Mouse (Mus musculus) CH12.LX (cell line): Measurements from ENCODE around the gene Nrros. TPM values are rescaled to one million over a fixed set of nuclear protein-coding genes. Genes with fewer than 3 reads are reported as not detected.
A peak's percentile ranks its signal among the peaks of the same experiment; 100 is the strongest.

Source experiments
- DNase-seq: peaks from one replicate; pipeline ENCODE4 v3.0.0-alpha.2; 2013; ENCODE audit errors: extremely low read depth
- H3K27ac ChIP-seq: 2 replicates; pipeline ENCODE4 v1.5.1; 2012; ENCODE audit warnings: low read depth, mild to moderate bottlenecking, control low read depth, moderate library complexity; ENCODE audit not compliant: insufficient read depth
- H3K27me3 ChIP-seq: replicated peaks from 2 replicates; pipeline ENCODE3; 2012; ENCODE audit warnings: inconsistent platforms
- H3K36me3 ChIP-seq, 2 experiments: replicated peaks in 1 of 2; 2 replicates each; pipeline versions ENCODE3 to v1.6.1; 2012; ENCODE audit warnings: inconsistent platforms in 1 of 2, low read length in 1 of 2, mild to moderate bottlenecking in 1 of 2, mixed read lengths in 1 of 2, moderate library complexity in 1 of 2; ENCODE audit not compliant: control insufficient read depth in 1 of 2, insufficient read depth in 1 of 2
- H3K4me1 ChIP-seq, 2 experiments: 2 replicates each; pipeline ENCODE4 v1.6.1; 2012; ENCODE audit warnings: inconsistent platforms in 1 of 2, moderate library complexity in 1 of 2; ENCODE audit not compliant: insufficient read depth in 2 of 2, control insufficient read depth in 1 of 2
- H3K4me2 ChIP-seq: 2 replicates; pipeline ENCODE4 v1.6.1; 2012; ENCODE audit warnings: low read depth, mild to moderate bottlenecking, control low read depth; ENCODE audit not compliant: poor library complexity, insufficient read depth, severe bottlenecking
- H3K4me3 ChIP-seq, 3 experiments: fragments of 150-350 bp in 1 of 3; sonication (generic) in 1 of 3; replicated peaks in 1 of 3; 2 replicates each; pipeline versions ENCODE3 to v1.5.1; 2011 to 2012; ENCODE audit warnings: low read depth in 2 of 3, low read length in 2 of 3, mild to moderate bottlenecking in 2 of 3, moderate library complexity in 2 of 3, control low read depth in 1 of 3, improper control_type of control experiment in 1 of 3, inconsistent platforms in 1 of 3, mixed read lengths in 1 of 3; ENCODE audit not compliant: poor library complexity in 1 of 3
- H3K79me2 ChIP-seq: replicated peaks from 2 replicates; pipeline ENCODE4 v1.6.1; 2012; ENCODE audit warnings: mild to moderate bottlenecking, moderate library complexity; ENCODE audit not compliant: control insufficient read depth, poor library complexity, insufficient read depth, severe bottlenecking; ENCODE audit errors: extremely low read depth
- H3K9ac ChIP-seq: 2 replicates; pipeline ENCODE4 v1.6.1; 2012; ENCODE audit warnings: low read depth, mild to moderate bottlenecking, control low read depth, moderate library complexity; ENCODE audit not compliant: insufficient read depth
- H3K9me3 ChIP-seq: replicated peaks from 2 replicates; pipeline ENCODE3; 2012; ENCODE audit warnings: low read length, inconsistent platforms, mixed read lengths
- BHLHE40 ChIP-seq: IDR thresholded peaks from 2 replicates; pipeline ENCODE4 v1.6.1; 2011; ENCODE audit warnings: mild to moderate bottlenecking, low read depth, low read length, improper control_type of control experiment
- CTCF ChIP-seq, 2 experiments: IDR thresholded peaks in 1 of 2; conservative IDR thresholded peaks in 1 of 2; 2 replicates each; pipeline ENCODE4 v1.5.1; 2011 to 2012; ENCODE audit warnings: low read depth in 2 of 2, low read length in 2 of 2, improper control_type of control experiment in 1 of 2, inconsistent platforms in 1 of 2, mild to moderate bottlenecking in 1 of 2, moderate library complexity in 1 of 2
- HCFC1 ChIP-seq: IDR thresholded peaks from 2 replicates; pipeline ENCODE4 v1.6.1; 2012; ENCODE audit warnings: low read depth, mild to moderate bottlenecking, inconsistent platforms, low read length, improper control_type of control experiment
- JUN ChIP-seq: IDR thresholded peaks from 2 replicates; pipeline ENCODE4 v1.6.1; 2011; ENCODE audit warnings: low read depth, mild to moderate bottlenecking, low read length, improper control_type of control experiment, moderate library complexity; ENCODE audit not compliant: insufficient read depth
- JUND ChIP-seq: conservative IDR thresholded peaks from 2 replicates; pipeline ENCODE4 v1.6.1; 2011; ENCODE audit warnings: low read depth, low read length, improper control_type of control experiment
- MAFK ChIP-seq: IDR thresholded peaks from 2 replicates; pipeline ENCODE4 v1.6.1; 2011; ENCODE audit warnings: low read length, improper control_type of control experiment; ENCODE audit not compliant: insufficient replicate concordance
- MEF2A ChIP-seq: IDR thresholded peaks from 2 replicates; pipeline ENCODE4 v1.6.1; 2014; ENCODE audit warnings: low read depth, mild to moderate bottlenecking, inconsistent platforms, low read length, improper control_type of control experiment, borderline replicate concordance
- MYC ChIP-seq: IDR thresholded peaks from 2 replicates; pipeline ENCODE4 v1.6.1; 2011; ENCODE audit warnings: low read depth, mild to moderate bottlenecking, improper control_type of control experiment, low read length
- NELFE ChIP-seq: IDR thresholded peaks from 2 replicates; pipeline ENCODE4 v1.6.1; 2011; ENCODE audit warnings: low read depth, low read length, improper control_type of control experiment
- NRF1 ChIP-seq: IDR thresholded peaks from 2 replicates; pipeline ENCODE4 v1.6.1; 2014; ENCODE audit warnings: low read depth, mild to moderate bottlenecking, inconsistent platforms, low read length, improper control_type of control experiment, moderate library complexity
- PAX5 ChIP-seq: IDR thresholded peaks from 2 replicates; pipeline ENCODE4 v1.6.1; 2012; ENCODE audit warnings: low read length, inconsistent platforms, mixed read lengths
- RAD21 ChIP-seq: IDR thresholded peaks from 2 replicates; pipeline ENCODE4 v1.6.1; 2011; ENCODE audit warnings: low read depth, mild to moderate bottlenecking, low read length, improper control_type of control experiment, moderate library complexity
- RCOR1 ChIP-seq: conservative IDR thresholded peaks from 2 replicates; pipeline ENCODE4 v1.6.1; 2012; ENCODE audit warnings: low read depth, mild to moderate bottlenecking, inconsistent platforms, low read length, improper control_type of control experiment
- SMC3 ChIP-seq: IDR thresholded peaks from 2 replicates; pipeline ENCODE4 v1.6.1; 2011; ENCODE audit warnings: low read depth, low read length, improper control_type of control experiment
- TBP ChIP-seq: conservative IDR thresholded peaks from 2 replicates; pipeline ENCODE4 v1.6.1; 2011; ENCODE audit warnings: low read depth, low read length, improper control_type of control experiment
- TCF12 ChIP-seq: IDR thresholded peaks from 2 replicates; pipeline ENCODE4 v1.6.1; 2014; ENCODE audit warnings: low read depth, mild to moderate bottlenecking, inconsistent platforms, low read length, improper control_type of control experiment
- USF2 ChIP-seq: conservative IDR thresholded peaks from 2 replicates; pipeline ENCODE4 v1.6.1; 2011; ENCODE audit warnings: low read depth, low read length, improper control_type of control experiment
- ZNF384 ChIP-seq: IDR thresholded peaks from 2 replicates; pipeline ENCODE4 v1.6.1; 2012; ENCODE audit warnings: low read depth, low read length, improper control_type of control experiment, inconsistent platforms
- dilution Hi-C: fragments of 300-500 bp; cut with MboI; formaldehyde crosslinking; loops from 2 replicates; pipeline ENCODE4 v1.14.3; 2020; ENCODE audit warnings: low sequenced_read_pairs; ENCODE audit not compliant: extremely low pct_unique_long_range_greater_than_20kb, extremely low pct_ligation_motif_present
- in situ Hi-C: fragments of 300-500 bp; cut with MboI; formaldehyde crosslinking; loops from 3 replicates; pipeline ENCODE4 v1.14.3; 2019; ENCODE audit warnings: low sequenced_read_pairs, low pct_ligation_motif_present, low pct_unique_long_range_greater_than_20kb, mixed read lengths
- polyA plus RNA-seq: library from polyadenylated mRNA; unstranded; fragments of >175 nt; gene quantifications from 2 replicates; pipeline ENCODE4 v1.2.1, GENCODE M21; 2012; ENCODE audit warnings: low read depth; ENCODE audit not compliant: insufficient read length
- total RNA-seq, 2 experiments: library from RNA; depleted of rRNA; stranded (reverse); fragments of 300-350 nt in 1 of 2; fragments of >200 nt in 1 of 2; gene quantifications; 2 replicates each; pipeline ENCODE4 v1.2.3; 2012 to 2014

The Nrros gene
- total and polyA plus RNA-seq, 3 experiments = 49.6 to 71.0 (median 64.3) TPM

- TF ChIP-seq USF2 (no peak), TCF12 (peak; percentile 71), MEF2A (peak; percentile 73), HCFC1 (peak; percentile 72), PAX5 (no peak), RCOR1 (0 out of 2 replicates have a peak, but pooled peaks have one; percentile 72), CTCF (conservative IDR thresholded peaks at IDR 0.05 in 1 of 2, IDR thresholded peaks at IDR 0.05 in 1 of 2; ENCODE audit: low read depth in 2 of 2, low read length in 2 of 2) (peak in 1 of 2 experiments; percentile 8; a peak in 1 of 4 replicates), JUN (no peak), TBP (peak; percentile 61; the same call in 1 of the 2 replicates), RAD21 (no peak; the same call in none of the 2 replicates), NELFE (peak; percentile 78), SMC3 (peak; percentile 29; the same call in 1 of the 2 replicates), NRF1 (peak; percentile 21; the same call in 1 of the 2 replicates)
These were observed 11.7 kb upstream of the Nrros start (continued) for GRCm38 (mm10) chr16:32176896-32177686.

DNA sequence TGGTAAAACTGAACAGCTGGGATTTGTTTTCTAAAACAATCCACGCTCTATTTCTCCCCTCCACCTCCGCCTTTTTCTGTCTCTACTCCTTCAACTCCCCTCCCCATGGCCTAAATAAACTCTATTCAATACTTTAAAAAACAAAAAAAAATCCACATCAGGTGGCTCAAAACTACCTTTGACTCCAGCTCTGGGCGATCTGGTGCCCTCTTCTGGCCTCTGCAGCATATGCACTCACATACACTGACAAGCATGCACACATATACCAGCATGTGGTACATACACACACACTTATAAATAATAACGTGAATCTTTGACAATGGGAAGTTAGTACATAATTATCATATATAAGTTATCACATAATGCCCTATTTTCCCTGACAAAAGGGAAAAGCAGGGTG is 9.6 kb upstream of the Nrros start:
- Histone ChIP-seq H3K27ac (no peak overlapping the region), H3K9me3 (peaks cover 4% of the 10 kb centered on the region), H3K4me2 (no peak overlapping the region), H3K4me1 (peaks cover 25 to 76% of the 10 kb centered on the region in 2 experiments), H3K27me3 (no peaks in the 10 kb centered on the region), H3K36me3 (no peaks in the 10 kb centered on the region), H3K9ac (no peak overlapping the region), H3K79me2 (no peaks in the 10 kb centered on the region), H3K4me3 (no peak overlapping the region)
- TF ChIP-seq ZNF384 = peak; percentile 32; the same call in 1 of the 2 replicates
- TF ChIP-seq MAFK = no peak
- peak; percentile 19; the same call in 1 of the 2 replicates for TF ChIP-seq MYC
- TF ChIP-seq NRF1 = no peak
- peak; percentile 40 for TF ChIP-seq SMC3
- TF ChIP-seq JUND = no peak
- TF ChIP-seq RAD21 = peak; percentile 22
- no peak for TF ChIP-seq MEF2A
- TF ChIP-seq RCOR1 = no peak
- TF ChIP-seq BHLHE40 = no peak
- TF ChIP-seq CTCF (conservative IDR thresholded peaks at IDR 0.05 in 1 of 2, IDR thresholded peaks at IDR 0.05 in 1 of 2; ENCODE audit: low read depth in 2 of 2, low read length in 2 of 2) = peak in 1 of 2 experiments; percentile 49; a peak in 2 of 4 replicates
- dilution Hi-C loops (no loop called here), in situ Hi-C loops (no loop called here)
- DNase-seq = no peak
